Mouse (Mus musculus): ENCODE data around the gene Kifc3. TPM values are rescaled to one million over a fixed set of nuclear protein-coding genes. Genes with fewer than 3 reads are reported as not detected.

Gene Kifc3
- polyA plus RNA-seq, 1 experiment from 2014 or later, result 9.1 TPM

GRCm38 (mm10) chr8:95191497-95192175 is 11.0 kb downstream of the Kifc3 start:
- 85% methylated on average over 9 of the region's 9 CpGs for WGBS
- 0 out of 2 replicates have a peak, but pooled peaks cover 5% of the 10 kb centered on the region for H3K4me1 ChIP-seq (replicated peaks)
- H3K4me3 ChIP-seq, result no peak overlapping the region
- H3K27me3 ChIP-seq (ENCODE audit: insufficient read depth, poor library complexity, severe bottlenecking), result no peaks in the 10 kb centered on the region
- H3K9me3 ChIP-seq, result no peaks in the 10 kb centered on the region
- no peaks in the 10 kb centered on the region for H3K36me3 ChIP-seq
- H3K27ac ChIP-seq, result no peak overlapping the region
- DNase-seq (ENCODE audit: low spot score), result no peak

GRCm38 (mm10) chr8:95187579-95187978 is 15.0 kb downstream of the Kifc3 start:
- Histone ChIP-seq H3K27me3 (ENCODE audit: insufficient read depth, poor library complexity, severe bottlenecking) (no peaks in the 10 kb centered on the region), H3K4me3 (no peak overlapping the region), H3K27ac (no peak overlapping the region), H3K4me1 (replicated peaks) (peaks cover 10% of the 10 kb centered on the region; the same call in 1 of the 2 replicates), H3K9me3 (no peaks in the 10 kb centered on the region), H3K36me3 (no peaks in the 10 kb centered on the region)
- WGBS, result 80% methylated on average over 5 of the region's 5 CpGs
- DNase-seq (ENCODE audit: low spot score), result no peak

GRCm38 (mm10) chr8:95185891-95186513 is 16.6 kb downstream of the Kifc3 start:
- Histone ChIP-seq H3K4me1 (replicated peaks) (peaks cover 5% of the 10 kb centered on the region; the same call in 1 of the 2 replicates), H3K36me3 (no peaks in the 10 kb centered on the region), H3K4me3 (no peak overlapping the region), H3K27me3 (ENCODE audit: insufficient read depth, poor library complexity, severe bottlenecking) (no peaks in the 10 kb centered on the region), H3K9me3 (no peaks in the 10 kb centered on the region), H3K27ac (no peak overlapping the region)
- no peak for DNase-seq (ENCODE audit: low spot score)
- WGBS, result 78% methylated on average over 7 of the region's 7 CpGs

- no peaks in the 10 kb centered on the region for H3K36me3 ChIP-seq
- 39% methylated on average over 10 of the region's 10 CpGs for WGBS
- H3K9me3 ChIP-seq, result no peaks in the 10 kb centered on the region
- peaks cover 5% of the 10 kb centered on the region; the same call in 1 of the 2 replicates for H3K4me1 ChIP-seq (replicated peaks)
- no peak for DNase-seq (ENCODE audit: low spot score)
- H3K4me3 ChIP-seq, result no peak overlapping the region
- H3K27me3 ChIP-seq (ENCODE audit: insufficient read depth, poor library complexity, severe bottlenecking), result no peaks in the 10 kb centered on the region
- 0 out of 2 replicates have a peak overlapping the region, but pooled peaks have one; percentile 16 for H3K27ac ChIP-seq
Measured at GRCm38 (mm10) chr8:95185104-95185503, 17.5 kb downstream of the Kifc3 start.

- DNase-seq (ENCODE audit: low spot score), result no peak
- Histone ChIP-seq H3K4me3 (no peak overlapping the region), H3K27me3 (ENCODE audit: insufficient read depth, poor library complexity, severe bottlenecking) (no peaks in the 10 kb centered on the region), H3K36me3 (no peaks in the 10 kb centered on the region), H3K9me3 (no peaks in the 10 kb centered on the region), H3K4me1 (replicated peaks) (peaks cover 5% of the 10 kb centered on the region; the same call in 1 of the 2 replicates), H3K27ac (no peak overlapping the region)
- WGBS, result 81% methylated on average over 12 of the region's 12 CpGs
Measured at GRCm38 (mm10) chr8:95184171-95184570, 18.4 kb downstream of the Kifc3 start.

DNA sequence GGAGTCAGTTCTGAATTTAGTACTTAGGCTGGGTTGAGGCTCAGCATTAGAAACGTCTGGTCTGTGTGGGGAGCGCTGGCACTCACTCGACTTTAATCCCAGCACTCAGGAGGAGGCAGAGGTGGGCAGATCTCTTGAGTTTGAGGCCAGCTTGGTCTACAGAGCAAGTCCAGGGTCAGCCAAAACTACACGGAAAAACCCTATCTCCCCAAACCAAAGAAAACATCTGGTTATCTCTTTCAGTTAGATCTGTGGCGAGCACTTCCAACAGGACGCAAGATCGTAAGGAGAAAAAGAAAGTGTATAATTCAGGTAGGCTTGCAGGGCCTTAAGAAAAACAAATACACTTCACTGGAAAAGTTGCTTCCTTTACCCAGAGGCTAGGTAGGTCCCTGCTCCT is 20.8 kb downstream of the Kifc3 start:
- WGBS, result 61% methylated on average over 7 of the region's 7 CpGs
- H3K9me3 ChIP-seq, result no peaks in the 10 kb centered on the region
- H3K27ac ChIP-seq, result no peak overlapping the region
- no peaks in the 10 kb centered on the region for H3K27me3 ChIP-seq (ENCODE audit: insufficient read depth, poor library complexity, severe bottlenecking)
- no peak overlapping the region for H3K4me3 ChIP-seq
- DNase-seq (ENCODE audit: low spot score), result no peak
- no peaks in the 10 kb centered on the region for H3K36me3 ChIP-seq
- H3K4me1 ChIP-seq (replicated peaks), result peaks cover 9% of the 10 kb centered on the region; the same call in 1 of the 2 replicates

DNA sequence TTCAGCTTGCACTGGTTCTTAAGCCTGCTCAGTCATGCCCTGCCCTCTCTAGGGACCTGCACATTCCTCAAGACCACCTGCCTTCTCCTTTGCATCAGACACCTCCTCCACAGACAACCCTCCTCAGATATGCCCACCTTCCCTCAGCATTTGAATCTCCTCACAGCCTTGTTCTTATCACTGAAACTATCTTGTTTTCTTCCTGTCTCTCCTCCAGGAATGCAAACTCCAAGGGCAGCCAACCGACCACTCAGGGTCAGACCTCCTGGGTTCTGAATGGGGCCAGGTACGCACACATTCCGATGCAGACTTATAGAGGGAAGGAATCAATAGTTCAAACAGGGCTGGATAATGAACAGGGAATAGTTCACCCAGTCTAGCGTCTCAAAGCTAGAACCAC is 24.4 kb downstream of the Kifc3 start:
- DNase-seq (ENCODE audit: low spot score), result no peak
- 75% methylated on average over 4 of the region's 4 CpGs for WGBS
- Histone ChIP-seq H3K27ac (no peak overlapping the region), H3K36me3 (no peaks in the 10 kb centered on the region), H3K4me1 (replicated peaks) (peaks cover 23% of the 10 kb centered on the region), H3K9me3 (no peaks in the 10 kb centered on the region), H3K27me3 (ENCODE audit: insufficient read depth, poor library complexity, severe bottlenecking) (no peaks in the 10 kb centered on the region), H3K4me3 (no peak overlapping the region)

- H3K27me3 ChIP-seq (ENCODE audit: insufficient read depth, poor library complexity, severe bottlenecking), result no peaks in the 10 kb centered on the region
- H3K27ac ChIP-seq, result no peak overlapping the region
- WGBS, result 87% methylated on average over 6 of the region's 6 CpGs
- H3K36me3 ChIP-seq, result no peaks in the 10 kb centered on the region
- no peak for DNase-seq (ENCODE audit: low spot score)
- no peak overlapping the region for H3K4me3 ChIP-seq
- H3K9me3 ChIP-seq, result no peaks in the 10 kb centered on the region
- H3K4me1 ChIP-seq (replicated peaks), result peaks cover 23% of the 10 kb centered on the region
Measured at GRCm38 (mm10) chr8:95176985-95177384, 25.6 kb downstream of the Kifc3 start.

- no peak overlapping the region for H3K4me3 ChIP-seq
- H3K36me3 ChIP-seq, result no peaks in the 10 kb centered on the region
- WGBS, result 63% methylated on average over 18 of the region's 18 CpGs
- peaks cover 23% of the 10 kb centered on the region for H3K4me1 ChIP-seq (replicated peaks)
- H3K27me3 ChIP-seq (ENCODE audit: insufficient read depth, poor library complexity, severe bottlenecking), result no peaks in the 10 kb centered on the region
- H3K9me3 ChIP-seq, result no peaks in the 10 kb centered on the region
- H3K27ac ChIP-seq, result peak overlapping the region; percentile 62
- DNase-seq (ENCODE audit: low spot score), result no peak
Measured at GRCm38 (mm10) chr8:95175808-95176207, 26.8 kb downstream of the Kifc3 start.

DNA sequence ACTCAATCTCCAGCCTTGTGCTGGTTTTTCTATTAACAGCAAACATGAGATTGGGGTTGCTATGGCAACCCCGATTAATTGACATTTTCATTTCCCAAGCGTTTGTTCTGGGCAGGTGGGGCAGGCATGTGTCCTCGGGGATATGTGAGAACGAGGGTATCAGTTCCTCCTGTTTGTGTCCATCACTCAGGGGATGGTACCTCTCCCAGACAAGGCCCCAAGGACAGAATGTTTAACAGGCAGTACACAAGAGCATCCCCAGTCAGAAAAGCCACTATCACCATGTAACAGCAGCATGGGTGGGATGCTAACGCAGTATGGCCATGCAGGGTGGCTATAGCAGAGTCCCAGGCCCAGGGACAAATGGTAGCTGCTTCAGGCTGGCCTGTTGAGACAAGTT is 27.3 kb downstream of the Kifc3 start:
- Histone ChIP-seq H3K4me3 (no peak overlapping the region), H3K4me1 (replicated peaks) (peaks cover 23% of the 10 kb centered on the region), H3K27me3 (ENCODE audit: insufficient read depth, poor library complexity, severe bottlenecking) (no peaks in the 10 kb centered on the region), H3K36me3 (no peaks in the 10 kb centered on the region), H3K9me3 (no peaks in the 10 kb centered on the region), H3K27ac (peak overlapping the region; percentile 62)
- no peak for DNase-seq (ENCODE audit: low spot score)
- 55% methylated on average over 5 of the region's 5 CpGs for WGBS

DNA sequence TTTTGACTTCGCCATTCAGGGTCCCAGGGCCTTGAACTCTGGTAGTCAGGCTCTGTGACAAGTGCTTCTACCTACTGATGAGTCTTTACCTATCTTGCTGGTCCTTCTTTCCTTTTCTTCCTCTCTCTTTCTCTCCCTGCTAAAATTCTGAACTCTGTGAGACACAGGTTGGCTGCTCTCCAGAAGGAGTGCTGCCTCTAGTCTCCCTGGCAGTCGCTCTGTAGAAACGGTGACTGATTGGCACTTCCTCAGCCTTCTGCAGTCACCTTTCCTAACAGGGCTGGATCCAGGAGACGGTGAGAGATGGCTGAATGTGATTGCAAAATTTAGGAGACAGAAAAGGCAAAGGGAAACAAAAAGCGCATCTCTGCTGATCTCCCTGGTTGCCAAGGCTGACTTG is 30.2 kb downstream of the Kifc3 start:
- Histone ChIP-seq H3K36me3 (no peaks in the 10 kb centered on the region), H3K27me3 (ENCODE audit: insufficient read depth, poor library complexity, severe bottlenecking) (no peaks in the 10 kb centered on the region), H3K27ac (no peak overlapping the region), H3K4me3 (no peak overlapping the region), H3K9me3 (no peaks in the 10 kb centered on the region), H3K4me1 (replicated peaks) (peaks cover 25% of the 10 kb centered on the region)
- WGBS, result 86% methylated on average over 5 of the region's 5 CpGs
- DNase-seq (ENCODE audit: low spot score), result no peak

- peaks cover 21% of the 10 kb centered on the region for H3K4me1 ChIP-seq (replicated peaks)
Measured at GRCm38 (mm10) chr8:95167726-95168125, 34.9 kb downstream of the Kifc3 start.

DNA sequence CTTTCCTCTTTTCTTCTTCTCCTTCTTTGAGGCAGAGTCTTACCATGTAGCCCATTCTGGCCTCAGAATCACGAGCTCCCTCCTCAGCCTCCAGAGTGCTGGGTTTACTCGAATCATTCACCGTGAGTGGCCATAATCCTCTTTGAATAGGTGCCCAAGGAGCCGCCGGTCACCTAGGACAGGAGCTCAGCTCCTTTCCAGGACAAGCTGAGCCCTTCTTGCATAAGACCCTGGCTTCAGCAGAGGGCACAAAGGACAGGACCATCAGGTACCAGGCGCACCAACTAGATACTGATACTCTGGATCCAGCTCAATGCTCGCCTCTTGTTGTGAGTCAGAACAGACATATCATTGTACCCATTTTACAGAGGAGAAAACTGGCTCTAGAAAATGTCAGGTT is 36.2 kb downstream of the Kifc3 start:
- WGBS, result 82% methylated on average over 7 of the region's 7 CpGs
- Histone ChIP-seq H3K36me3 (no peaks in the 10 kb centered on the region), H3K9me3 (no peaks in the 10 kb centered on the region), H3K4me1 (replicated peaks) (peaks cover 24% of the 10 kb centered on the region), H3K4me3 (no peak overlapping the region), H3K27ac (0 out of 2 replicates have a peak overlapping the region, but pooled peaks have one; percentile 71), H3K27me3 (ENCODE audit: insufficient read depth, poor library complexity, severe bottlenecking) (no peaks in the 10 kb centered on the region)
- DNase-seq (ENCODE audit: low spot score), result no peak

More at GRCm38 (mm10) chr8:95167726-95168125, 34.9 kb downstream of the Kifc3 start:
- no peak for DNase-seq (ENCODE audit: low spot score)
- no peaks in the 10 kb centered on the region for H3K27me3 ChIP-seq (ENCODE audit: insufficient read depth, poor library complexity, severe bottlenecking)
- H3K36me3 ChIP-seq, result no peaks in the 10 kb centered on the region
- H3K4me3 ChIP-seq, result no peak overlapping the region
- WGBS, result 60% methylated on average over 5 of the region's 5 CpGs
- no peaks in the 10 kb centered on the region for H3K9me3 ChIP-seq
- peak overlapping the region; percentile 71 for H3K27ac ChIP-seq

Measured in hindbrain, embryonic 10.5 days (tissue).